Mouse (Mus musculus) adrenal gland, adult (tissue): ENCODE data around the gene Prr13.
A peak's percentile ranks its signal among the peaks of the same experiment; 100 is the strongest.

ENCODE experiments used
- DNase-seq, 2 experiments: peaks; one replicate each; pipeline ENCODE4 v3.0.0; 2022 to 2023; ENCODE audit warnings: low spot score in 1 of 2; ENCODE audit not compliant: inconsistent age in 2 of 2

Gene Prr13

DNA sequence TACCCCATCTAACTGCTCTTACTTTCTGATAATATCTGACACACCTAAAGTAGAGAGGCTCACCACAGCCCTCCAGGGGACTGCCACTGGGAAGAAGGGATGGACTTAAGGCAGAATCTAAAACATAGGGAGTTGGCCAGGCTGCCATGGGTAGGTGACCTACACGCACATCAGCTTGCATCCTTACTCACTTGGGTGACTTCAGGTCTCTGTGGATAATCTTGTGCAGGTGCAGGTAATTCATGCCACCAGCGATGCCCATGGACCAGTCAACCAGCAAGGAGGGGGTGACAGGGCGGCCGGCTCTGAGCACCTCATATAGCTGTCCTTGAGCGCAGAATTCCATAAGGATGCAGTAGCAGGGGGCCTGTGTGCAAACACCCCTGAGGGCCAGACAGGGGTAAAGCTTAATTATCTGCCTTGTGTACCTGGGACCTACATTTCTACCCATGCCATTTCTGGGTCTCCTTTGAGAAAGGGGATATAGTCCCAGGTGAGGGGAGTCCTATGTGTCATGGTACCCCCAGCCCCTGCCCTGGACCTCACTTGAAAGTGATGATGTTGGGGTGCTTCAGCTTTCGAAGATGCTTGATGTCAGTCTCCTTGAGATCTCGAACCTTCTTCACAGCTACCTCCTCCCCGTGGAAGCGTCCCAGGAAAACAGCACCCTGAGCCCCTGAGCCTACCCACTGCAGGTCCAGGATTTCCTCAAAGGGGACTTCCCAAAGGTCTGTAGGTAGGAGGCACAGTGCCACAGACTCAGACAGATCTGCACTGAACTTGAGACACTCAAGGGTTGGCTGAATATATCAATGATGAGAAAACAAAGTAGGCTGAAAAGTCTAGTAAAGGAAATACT, 45.3 kb downstream of the Prr13 start:
- peak in 1 of 2 experiments; percentile 34 for DNase-seq

DNA sequence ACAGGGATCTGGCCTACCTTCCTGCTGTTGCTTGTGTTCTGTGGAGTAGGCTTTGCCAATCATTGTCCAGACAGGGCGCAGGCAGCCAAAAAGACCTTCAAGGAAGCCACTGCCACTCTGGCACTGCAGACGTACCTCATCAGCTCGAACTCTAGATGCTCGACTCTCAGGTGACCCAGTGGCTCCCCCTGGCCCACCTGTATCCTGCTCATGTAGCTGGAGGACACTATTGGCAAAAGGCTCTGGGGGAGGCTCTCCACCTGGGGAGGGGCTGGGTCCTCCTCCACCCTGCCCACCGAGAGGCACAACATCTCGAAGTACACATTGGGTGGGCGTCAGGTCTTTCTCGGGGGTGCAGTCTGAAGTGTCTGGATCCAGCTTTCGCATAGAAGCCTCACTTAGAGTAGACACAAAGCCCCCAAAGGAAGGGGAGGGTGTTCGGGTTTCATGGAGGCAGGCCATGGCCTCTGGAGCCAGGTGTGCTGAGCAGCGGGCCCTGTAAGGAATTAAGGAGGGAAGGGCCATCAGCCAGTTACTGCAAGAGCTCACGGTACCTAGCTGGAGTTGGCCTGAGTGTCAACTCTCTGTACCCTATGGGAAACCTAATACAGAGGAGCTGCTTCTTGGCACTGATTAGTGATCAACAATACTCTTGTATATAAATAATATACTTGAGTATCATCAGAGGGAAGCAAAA, 46.4 kb downstream of the Prr13 start:
- no peak for DNase-seq

DNA sequence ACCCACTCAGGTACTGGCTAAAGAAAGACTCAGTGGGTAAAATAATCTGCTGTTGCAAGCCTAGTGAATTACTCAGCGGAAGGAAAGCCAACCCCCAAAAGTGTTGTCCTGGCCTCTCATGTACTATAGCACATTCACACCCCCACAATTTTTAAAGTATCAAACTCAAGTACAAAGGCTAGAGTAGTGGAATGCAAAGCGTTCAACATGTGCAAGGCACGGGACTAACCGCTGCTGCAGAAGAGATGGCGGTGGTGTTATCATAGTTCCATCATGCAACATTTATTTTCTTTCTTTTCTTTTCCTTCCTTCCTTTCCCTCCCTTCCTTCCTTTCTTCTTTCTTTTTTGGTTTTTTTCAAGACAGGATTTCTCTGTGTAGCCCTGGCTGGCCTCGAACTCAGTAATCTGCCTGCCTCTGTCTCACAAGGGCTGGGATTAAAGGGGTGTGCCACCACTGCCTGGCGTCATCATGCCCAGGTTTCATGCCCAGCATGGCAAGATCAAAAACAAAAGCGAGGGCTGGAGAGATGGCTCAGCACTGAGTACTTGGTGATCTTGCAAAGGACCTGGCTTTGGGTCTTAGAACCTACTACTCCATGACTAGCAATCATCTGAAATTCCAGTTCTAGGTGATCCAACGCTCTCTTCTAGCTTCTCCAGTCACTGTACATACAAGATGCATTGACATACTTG, 47.1 kb downstream of the Prr13 start:
- no peak for DNase-seq

DNA sequence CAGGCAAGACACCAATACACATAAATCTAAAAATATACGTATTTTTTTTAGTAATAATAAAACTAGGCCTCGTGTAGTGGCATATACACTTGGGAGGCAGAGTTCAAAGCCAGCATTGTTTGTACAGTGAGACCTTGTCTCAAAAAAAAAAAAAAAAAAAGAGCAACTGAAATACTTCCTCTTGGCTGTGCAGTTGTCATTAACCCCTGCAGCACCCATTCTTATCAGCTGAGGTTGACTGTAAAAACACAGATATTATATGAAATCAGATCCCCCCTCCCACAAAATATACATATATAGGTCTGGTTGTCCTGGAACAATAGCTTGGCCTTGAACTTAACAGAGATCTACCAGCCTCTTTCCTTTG, 47.6 kb downstream of the Prr13 start:
- no peak for DNase-seq

DNA sequence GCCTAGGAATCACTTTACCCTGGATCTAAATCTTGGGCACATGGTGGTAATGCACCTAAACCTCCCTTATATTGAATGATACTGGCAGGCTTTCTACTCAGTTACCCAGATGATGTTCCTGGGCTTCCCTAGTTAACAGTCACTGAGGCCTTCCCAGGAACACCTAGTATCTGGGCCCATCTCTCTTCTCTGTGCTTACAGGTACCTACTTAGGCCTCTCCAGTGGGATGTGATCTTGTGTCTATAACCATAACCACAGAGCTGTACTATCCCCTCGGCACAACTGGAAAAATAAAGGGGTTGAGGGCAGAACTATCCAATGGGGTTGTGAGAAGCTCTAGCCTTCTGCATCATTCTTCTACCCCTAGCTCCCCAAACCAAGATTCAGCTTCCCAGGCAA, 48.0 kb downstream of the Prr13 start:
- DNase-seq = no peak

DNA sequence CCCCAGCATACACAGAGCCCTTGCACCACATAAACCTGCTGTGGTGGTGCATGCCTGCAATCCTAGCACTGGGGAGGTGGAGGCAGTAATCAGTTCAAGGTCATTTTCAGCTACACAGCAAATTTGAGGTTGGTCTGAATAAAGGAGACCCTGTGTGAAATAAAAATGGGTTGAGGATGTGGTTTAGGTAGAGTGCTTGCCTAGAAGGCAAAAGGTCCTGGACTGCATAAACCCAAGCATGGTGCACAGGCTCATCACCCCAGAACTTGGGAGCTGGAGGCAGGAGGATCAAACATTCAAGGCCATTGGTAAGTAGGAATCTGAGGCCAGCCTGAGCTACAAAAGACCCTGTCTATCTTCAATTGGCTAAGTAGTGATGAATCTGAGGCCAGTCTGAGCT, 48.7 kb downstream of the Prr13 start:
- no peak for DNase-seq

DNA sequence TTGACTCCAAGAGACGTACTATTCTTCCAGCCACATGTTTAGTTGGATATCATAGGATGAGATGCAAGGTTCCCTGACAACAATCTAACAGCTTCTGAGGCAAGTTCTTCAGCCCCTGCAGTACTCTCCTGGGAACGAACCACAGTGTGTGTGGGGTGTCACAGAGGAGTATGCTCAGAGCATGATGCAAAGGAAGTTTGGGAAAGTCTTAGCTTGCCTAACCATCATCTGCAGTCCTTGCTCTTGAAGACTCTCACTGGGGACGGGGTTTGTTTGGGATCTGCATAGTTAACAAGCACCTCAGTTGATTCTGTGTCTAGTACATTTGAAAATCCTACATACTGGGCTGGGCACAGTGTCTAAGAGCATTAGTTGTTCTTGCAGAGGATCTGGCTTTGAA, 49.5 kb downstream of the Prr13 start:
- no peak for DNase-seq

DNA sequence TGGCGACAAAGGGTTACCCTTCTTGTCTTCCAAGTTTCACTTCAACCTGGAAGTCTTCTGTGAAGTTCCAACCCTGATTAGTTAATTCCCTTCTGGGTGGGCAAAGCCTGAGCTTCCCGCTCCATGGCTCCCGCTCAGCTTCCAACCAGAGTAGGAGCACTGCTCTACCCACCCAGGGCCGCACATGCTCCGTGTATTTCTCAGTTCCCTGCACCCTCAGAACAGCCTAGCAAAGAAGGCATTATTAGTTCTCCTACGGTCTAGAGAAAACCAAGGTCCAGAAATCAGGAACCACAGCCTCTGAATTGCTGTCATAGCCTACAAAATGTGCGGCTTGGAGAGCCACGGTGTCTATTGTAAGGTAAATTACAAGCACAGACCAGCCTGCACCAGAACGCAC, 51.3 kb downstream of the Prr13 start:
- peak in 1 of 2 experiments; percentile 69 for DNase-seq

DNA sequence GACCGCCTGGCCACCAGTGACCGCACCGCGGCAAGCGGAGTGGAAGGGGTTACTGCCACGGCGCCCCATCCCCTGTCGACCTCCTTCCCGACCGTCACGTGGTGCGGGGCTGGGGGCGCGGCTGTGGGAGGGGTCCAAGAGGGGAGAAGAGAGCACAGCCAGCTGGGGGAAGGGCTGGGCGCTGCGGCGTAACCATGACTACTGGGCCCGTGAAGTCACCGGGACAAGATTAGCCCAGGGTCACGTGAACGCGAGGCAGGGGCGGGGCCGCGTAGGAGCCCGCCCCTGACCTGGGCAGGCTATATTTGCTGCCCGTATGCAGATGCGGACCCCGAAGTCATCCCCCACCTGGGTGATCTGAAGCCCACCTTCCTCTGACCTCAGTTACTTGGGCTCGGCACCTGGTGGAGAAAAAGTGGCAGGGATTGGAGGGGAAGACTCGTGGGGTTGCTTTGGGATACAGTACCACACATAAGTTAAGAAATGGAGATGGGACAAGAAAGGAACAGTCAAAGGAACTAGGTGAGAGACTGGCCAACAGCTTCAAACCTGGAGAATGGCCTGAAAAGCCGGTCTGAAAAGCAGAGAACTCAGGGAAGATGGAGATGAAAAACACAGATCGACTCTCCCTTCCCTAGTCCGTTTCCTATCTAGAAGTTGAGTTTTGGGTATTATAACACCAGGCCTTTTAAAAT, 51.9 kb downstream of the Prr13 start:
- DNase-seq = peak; percentile 91 to 95

DNA sequence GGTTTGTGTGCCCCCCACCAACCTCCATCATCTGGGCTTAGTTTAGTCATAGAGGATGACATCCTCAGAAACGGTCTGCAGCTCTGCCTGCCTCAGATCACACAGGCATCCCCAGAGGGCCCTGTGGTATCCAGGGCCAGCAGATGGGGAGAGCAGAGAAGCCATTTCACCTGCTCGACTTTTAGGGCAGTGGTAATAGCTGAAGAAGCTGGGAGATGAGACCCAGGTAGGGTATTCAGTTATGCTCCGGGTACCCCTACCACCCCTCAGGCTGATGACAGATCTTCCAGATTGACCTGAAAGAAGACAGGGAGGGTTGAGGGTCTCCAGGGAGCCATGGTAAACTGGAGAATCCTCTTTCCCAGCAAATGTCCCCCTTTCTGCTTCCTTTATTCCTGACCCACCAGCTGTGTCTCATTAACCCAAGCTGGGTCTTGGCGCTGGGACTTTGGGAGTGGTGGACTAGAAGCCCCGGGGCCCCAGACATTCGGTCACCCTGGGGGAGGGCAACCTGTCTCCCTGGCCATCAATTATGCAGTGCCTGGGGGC, 52.5 kb downstream of the Prr13 start:
- DNase-seq = no peak

DNA sequence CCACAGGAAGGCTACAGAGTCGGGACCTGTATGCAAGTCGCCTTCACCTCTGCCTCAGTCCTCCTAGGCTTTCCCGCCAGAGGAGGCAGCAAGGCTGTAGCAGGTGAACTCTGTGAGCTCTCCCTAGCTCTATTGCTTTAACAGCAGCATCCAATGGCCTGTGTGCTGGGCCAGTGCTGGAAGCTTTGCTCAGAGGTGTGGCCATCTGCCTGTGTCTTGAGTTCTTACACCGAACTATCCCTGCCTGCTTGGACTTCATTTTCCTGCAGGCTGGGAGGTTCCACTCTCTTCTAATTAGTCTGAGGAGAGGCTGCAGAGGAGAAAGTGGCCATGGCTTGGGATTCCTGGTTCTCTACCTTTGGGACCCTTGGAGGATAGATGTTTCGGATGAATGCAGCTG, 53.2 kb downstream of the Prr13 start:
- no peak for DNase-seq
